Mouse (Mus musculus) effector memory CD4-positive, alpha-beta T cell, adult 5 months (primary cell): ENCODE data around the gene Clic4. TPM values are rescaled to one million over a fixed set of nuclear protein-coding genes. Genes with fewer than 3 reads are reported as not detected.

Source experiments
- polyA plus RNA-seq: library from polyadenylated mRNA; unstranded; fragments of 100-300 nt; shearing (Covaris generic); gene quantifications from one replicate; pipeline ENCODE4 v1.2.1, GENCODE M21; 2017

Gene Clic4
- polyA plus RNA-seq, result 31.1 TPM

GRCm38 (mm10) chr4:135272640-135273306, at the start of gene Clic4:
Gene Clic4 (minus strand): TSS chr4:135272814.

Other genes starting within 250 kb of the Clic4 start
- gene Runx3, start 152.2 kb downstream of the Clic4 start, polyA plus RNA-seq, result 55.3 TPM
- 250 TPM for gene Srrm1, start 80.5 kb upstream of the Clic4 start, polyA plus RNA-seq
- 0.90 TPM for gene Ncmap, start 125.4 kb upstream of the Clic4 start, polyA plus RNA-seq
- gene Rcan3, start 161.0 kb upstream of the Clic4 start, polyA plus RNA-seq, result 19.7 TPM
- gene Stpg1, start 222.0 kb upstream of the Clic4 start, polyA plus RNA-seq, result not detected
- 13.7 TPM for gene Nipal3, start 222.2 kb upstream of the Clic4 start, polyA plus RNA-seq